Mouse (Mus musculus): ENCODE results near the gene Sfxn1. TPM values are rescaled to one million over a fixed set of nuclear protein-coding genes. Genes with fewer than 3 reads are reported as not detected.

The Sfxn1 gene
- polyA plus RNA-seq, 1 experiment from 2014 or later: 83.4 TPM

- Histone ChIP-seq H3K27me3 (no peaks in the 10 kb centered on the region), H3K4me3 (replicated peaks) (no peak overlapping the region), H3K9ac (no peak overlapping the region), H3K4me1 (peaks cover 7% of the 10 kb centered on the region), H3K36me3 (replicated peaks) (peaks cover 42% of the 10 kb centered on the region), H3K4me2 (no peak overlapping the region), H3K27ac (no peak overlapping the region), H3K9me3 (no peaks in the 10 kb centered on the region)
- WGBS: 94% methylated on average over 15 of the region's 15 CpGs
- no peak for ATAC-seq (ENCODE audit: low FRiP score)
Measured at GRCm38 (mm10) chr13:54101031-54101820, 29.6 kb downstream of the Sfxn1 start.

DNA sequence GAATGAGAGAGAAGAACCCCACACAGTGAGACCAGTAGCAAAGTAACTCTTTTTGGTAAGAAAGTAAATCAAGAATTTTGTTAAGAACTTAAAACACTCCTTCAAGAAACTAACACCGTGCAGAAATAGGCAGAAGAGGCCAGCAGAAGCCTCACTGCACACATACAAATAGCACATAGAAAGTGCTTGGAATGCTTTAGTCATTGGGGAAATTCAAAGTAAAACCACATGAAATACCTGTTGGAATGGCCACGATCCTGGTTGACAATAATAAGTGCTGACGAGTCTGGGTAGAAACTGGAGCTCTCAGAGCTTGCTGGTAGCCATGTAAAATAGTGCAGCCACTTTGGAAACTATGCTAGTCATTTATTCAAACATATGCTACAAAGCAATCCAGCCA, 30.4 kb downstream of the Sfxn1 start:
- ATAC-seq (ENCODE audit: low FRiP score): no peak
- WGBS: 97% methylated on average over 3 of the region's 3 CpGs
- H3K4me3 ChIP-seq (replicated peaks): no peak overlapping the region
- no peaks in the 10 kb centered on the region for H3K27me3 ChIP-seq
- no peak overlapping the region for H3K9ac ChIP-seq
- H3K4me1 ChIP-seq: peaks cover 7% of the 10 kb centered on the region
- H3K36me3 ChIP-seq (replicated peaks): peaks cover 36% of the 10 kb centered on the region
- H3K4me2 ChIP-seq: no peak overlapping the region
- H3K9me3 ChIP-seq: no peaks in the 10 kb centered on the region
- no peak overlapping the region for H3K27ac ChIP-seq

DNA sequence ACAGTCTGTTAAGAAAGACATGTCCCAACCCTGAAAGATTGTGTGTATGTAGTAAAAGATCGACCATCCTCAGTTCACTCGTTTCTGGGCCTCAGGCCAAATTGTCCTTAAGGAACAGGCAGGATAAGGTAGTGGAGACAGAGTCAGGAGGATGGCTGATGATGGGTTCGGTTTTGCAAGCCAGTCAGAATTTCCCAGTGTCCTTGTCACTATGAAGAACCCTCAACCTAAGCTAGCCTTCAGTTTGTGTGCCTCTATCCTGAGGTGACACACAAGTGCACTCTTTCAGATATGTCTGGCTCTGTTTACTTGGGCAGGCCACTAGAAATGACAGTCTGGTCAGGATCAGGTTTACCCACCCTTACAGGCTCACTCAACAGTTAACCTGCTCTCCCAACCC, 31.6 kb downstream of the Sfxn1 start:
- H3K36me3 ChIP-seq (replicated peaks): peaks cover 27% of the 10 kb centered on the region

DNA sequence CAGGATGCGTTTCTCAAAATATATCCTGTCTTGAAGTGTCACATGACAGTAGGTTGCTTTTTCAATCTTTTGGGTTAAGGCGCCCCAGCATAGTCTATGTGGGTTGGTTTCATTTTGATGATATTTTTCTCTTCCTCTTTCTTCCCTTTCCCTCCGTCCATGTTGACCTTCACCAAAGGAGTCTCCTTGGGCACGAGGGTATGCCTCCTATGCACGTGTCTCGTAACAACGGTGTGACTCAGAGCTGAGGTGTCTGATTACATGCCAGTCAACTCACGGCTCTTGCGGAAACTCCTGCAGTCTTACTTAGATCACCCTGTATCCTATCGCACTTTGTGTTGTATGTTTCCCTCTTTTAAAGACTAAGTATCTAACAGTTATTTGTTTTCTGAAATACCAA, 32.2 kb downstream of the Sfxn1 start:
- Histone ChIP-seq H3K4me2 (no peak overlapping the region), H3K36me3 (replicated peaks) (peaks cover 24% of the 10 kb centered on the region), H3K9ac (no peak overlapping the region), H3K27ac (no peak overlapping the region), H3K9me3 (no peaks in the 10 kb centered on the region), H3K4me1 (peaks cover 7% of the 10 kb centered on the region), H3K27me3 (no peaks in the 10 kb centered on the region), H3K4me3 (replicated peaks) (no peak overlapping the region)
- 87% methylated on average over 10 of the region's 10 CpGs for WGBS
- ATAC-seq (ENCODE audit: low FRiP score): no peak

More for the DNA sequence above, 31.6 kb downstream of the Sfxn1 start:
- Histone ChIP-seq H3K4me1 (peaks cover 7% of the 10 kb centered on the region), H3K9me3 (no peaks in the 10 kb centered on the region), H3K27me3 (no peaks in the 10 kb centered on the region), H3K4me3 (replicated peaks) (no peak overlapping the region), H3K27ac (no peak overlapping the region), H3K4me2 (no peak overlapping the region), H3K9ac (no peak overlapping the region)
- WGBS: 93% methylated on average over 3 of the region's 3 CpGs
- no peak for ATAC-seq (ENCODE audit: low FRiP score)

DNA sequence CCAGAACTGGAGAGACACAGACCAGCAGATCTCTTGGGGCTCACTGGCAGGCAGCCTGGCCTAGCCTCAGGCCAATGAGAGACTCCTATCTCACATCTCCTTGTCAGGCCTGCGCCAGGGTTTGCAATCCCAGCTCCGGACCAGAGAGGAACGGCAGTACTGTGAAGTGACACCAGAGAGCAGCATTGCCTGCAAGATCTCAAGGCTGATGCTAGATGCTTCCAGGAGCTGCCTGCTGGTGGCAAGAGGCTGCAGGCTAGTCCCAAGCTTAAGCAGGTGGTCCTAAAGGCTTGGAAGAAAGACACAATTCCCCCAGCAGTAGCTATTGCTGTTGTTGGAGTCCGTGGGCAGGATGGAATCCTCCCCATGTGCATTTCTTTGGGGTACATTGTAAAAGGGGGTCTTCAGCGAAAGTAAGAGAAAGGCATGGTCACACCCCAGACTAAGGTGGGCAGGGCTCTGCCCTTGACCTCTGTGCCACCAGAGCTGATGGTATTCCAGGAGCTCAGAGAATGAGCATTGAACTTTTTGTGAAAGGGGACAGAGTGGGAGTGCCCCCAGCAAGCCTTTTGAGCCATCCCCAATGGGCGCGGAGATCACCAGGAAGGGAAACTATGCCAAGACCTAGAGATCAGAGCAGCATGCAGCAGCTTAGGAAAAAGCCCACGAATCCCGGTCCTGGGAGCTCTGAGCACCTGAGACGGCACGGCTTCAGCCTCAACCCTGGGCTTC, 42.3 kb downstream of the Sfxn1 start:
- 0 out of 2 replicates have a peak, but pooled peaks cover 8% of the 10 kb centered on the region for H3K9me3 ChIP-seq
- peak; percentile 65; the same call in 1 of the 2 replicates for ATAC-seq (ENCODE audit: low FRiP score)
- H3K27ac ChIP-seq: no peak overlapping the region
- no peak overlapping the region for H3K4me2 ChIP-seq
- WGBS: 54% methylated on average over 10 of the region's 11 CpGs
- H3K9ac ChIP-seq: no peak overlapping the region
- no peak overlapping the region for H3K4me3 ChIP-seq (replicated peaks)
- H3K27me3 ChIP-seq: peaks cover 10% of the 10 kb centered on the region; the same call in 1 of the 2 replicates
- peaks cover 6% of the 10 kb centered on the region for H3K4me1 ChIP-seq
- no peaks in the 10 kb centered on the region for H3K36me3 ChIP-seq (replicated peaks)

DNA sequence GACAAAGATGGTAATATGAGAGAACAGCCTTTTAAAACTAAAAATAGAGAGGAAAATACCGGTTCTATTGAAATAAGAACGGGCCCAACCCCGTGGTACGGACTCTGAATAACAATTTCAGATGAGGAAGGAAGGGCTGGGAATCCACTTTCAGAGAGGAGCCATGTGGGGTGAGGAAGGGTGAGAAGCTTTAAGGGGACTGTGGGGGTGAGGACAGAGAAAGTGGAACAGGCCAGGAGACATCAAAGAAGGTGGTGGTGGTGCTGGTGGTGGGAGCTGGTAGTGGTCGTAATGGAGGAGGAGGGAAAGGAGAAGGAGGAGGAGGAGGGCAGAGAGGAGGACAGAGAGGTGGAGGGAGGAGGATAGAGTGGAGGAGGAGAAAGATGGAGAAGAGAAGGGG, 43.3 kb downstream of the Sfxn1 start:
- no peak overlapping the region for H3K4me3 ChIP-seq (replicated peaks)
- WGBS: 75% methylated on average over 5 of the region's 5 CpGs
- no peak for ATAC-seq (ENCODE audit: low FRiP score)

DNA sequence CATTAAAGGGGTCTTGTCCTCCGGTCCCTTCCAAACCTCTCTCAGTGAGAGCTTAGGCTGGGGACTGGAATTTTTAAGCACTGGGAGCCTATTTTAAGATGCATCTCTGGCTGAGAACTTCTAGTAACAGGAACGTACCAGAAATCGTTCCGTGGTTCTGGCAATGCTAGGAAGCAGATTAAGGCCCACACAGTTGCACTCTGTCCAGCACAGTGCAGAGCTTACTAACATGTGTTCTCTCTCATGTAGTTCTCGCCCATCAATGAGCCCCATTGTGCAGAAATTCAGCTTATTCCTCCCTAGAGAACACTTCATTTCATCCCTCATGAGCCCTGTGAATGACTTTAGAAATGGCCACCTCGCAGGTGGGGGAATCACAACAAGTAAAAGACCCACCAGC, 44.1 kb downstream of the Sfxn1 start:
- Histone ChIP-seq H3K4me3 (replicated peaks) (no peak overlapping the region), H3K4me1 (peaks cover 6% of the 10 kb centered on the region), H3K27me3 (peaks cover 10% of the 10 kb centered on the region; the same call in 1 of the 2 replicates), H3K9ac (no peak overlapping the region), H3K27ac (no peak overlapping the region), H3K9me3 (0 out of 2 replicates have a peak, but pooled peaks cover 8% of the 10 kb centered on the region), H3K4me2 (no peak overlapping the region), H3K36me3 (replicated peaks) (no peaks in the 10 kb centered on the region)
- no peak for ATAC-seq (ENCODE audit: low FRiP score)
- 88% methylated on average over 6 of the region's 6 CpGs for WGBS

More for the DNA sequence above, 43.3 kb downstream of the Sfxn1 start:
- no peak overlapping the region for H3K9ac ChIP-seq
- peaks cover 10% of the 10 kb centered on the region; the same call in 1 of the 2 replicates for H3K27me3 ChIP-seq
- H3K4me1 ChIP-seq: peaks cover 6% of the 10 kb centered on the region
- H3K9me3 ChIP-seq: 0 out of 2 replicates have a peak, but pooled peaks cover 8% of the 10 kb centered on the region
- no peak overlapping the region for H3K27ac ChIP-seq
- no peaks in the 10 kb centered on the region for H3K36me3 ChIP-seq (replicated peaks)
- no peak overlapping the region for H3K4me2 ChIP-seq

- H3K27ac ChIP-seq: no peak overlapping the region
- no peak for ATAC-seq (ENCODE audit: low FRiP score)
Measured at GRCm38 (mm10) chr13:54118355-54118754, 46.7 kb downstream of the Sfxn1 start.

DNA sequence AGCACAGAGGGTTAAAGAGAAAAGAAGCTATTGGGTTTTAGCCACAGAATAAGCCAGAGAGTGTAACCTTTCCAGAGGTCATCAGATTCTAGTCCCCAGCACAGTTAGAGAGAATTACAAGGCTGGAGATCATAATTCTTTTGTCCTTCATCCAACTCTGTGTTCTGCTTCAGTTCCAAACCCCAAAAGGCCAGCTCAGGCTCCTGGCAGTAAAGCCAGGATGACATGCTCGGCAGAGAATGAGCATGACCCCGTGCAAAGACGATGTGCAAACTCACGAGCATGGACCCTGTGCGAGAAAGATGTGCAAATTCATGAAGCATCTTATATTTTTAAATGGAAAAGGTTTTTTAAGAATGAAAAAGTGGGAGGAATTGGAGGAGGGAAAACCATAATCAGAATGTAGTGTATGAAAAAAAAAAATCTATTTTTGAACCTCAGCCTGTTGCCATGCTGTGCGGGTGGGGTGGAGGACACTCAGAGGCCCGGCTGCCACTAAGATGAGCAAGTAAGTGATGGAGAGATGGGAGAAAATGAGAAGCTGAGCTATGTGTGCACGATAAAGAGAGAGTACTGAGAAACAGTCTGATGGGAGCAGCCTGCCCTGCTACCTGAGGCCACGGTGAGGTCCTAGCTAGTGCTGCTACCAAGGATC, 66.2 kb downstream of the Sfxn1 start:
- no peak overlapping the region for H3K4me2 ChIP-seq
- WGBS: 80% methylated on average over 9 of the region's 9 CpGs

More at GRCm38 (mm10) chr13:54118355-54118754, 46.7 kb downstream of the Sfxn1 start:
- Histone ChIP-seq H3K4me2 (no peak overlapping the region), H3K27me3 (peaks cover 10% of the 10 kb centered on the region; the same call in 1 of the 2 replicates), H3K4me3 (replicated peaks) (no peak overlapping the region), H3K9me3 (0 out of 2 replicates have a peak, but pooled peaks cover 8% of the 10 kb centered on the region), H3K36me3 (replicated peaks) (no peaks in the 10 kb centered on the region), H3K4me1 (peaks cover 6% of the 10 kb centered on the region), H3K9ac (no peak overlapping the region)
- WGBS: 15% methylated on average over 5 of the region's 5 CpGs

GRCm38 (mm10) chr13:54143788-54144187, 72.1 kb downstream of the Sfxn1 start:
- 0 out of 2 replicates have a peak, but pooled peaks cover 3% of the 10 kb centered on the region for H3K9me3 ChIP-seq
- H3K27ac ChIP-seq: peak overlapping the region; percentile 36; the same call in 1 of the 2 replicates
- ATAC-seq (ENCODE audit: low FRiP score): no peak
- 38% methylated on average over 5 of the region's 5 CpGs for WGBS
- H3K36me3 ChIP-seq (replicated peaks): no peaks in the 10 kb centered on the region
- H3K4me1 ChIP-seq: peaks cover 14% of the 10 kb centered on the region
- no peak overlapping the region for H3K4me2 ChIP-seq
- no peaks in the 10 kb centered on the region for H3K27me3 ChIP-seq
- H3K9ac ChIP-seq: no peak overlapping the region
- no peak overlapping the region for H3K4me3 ChIP-seq (replicated peaks)

More for the DNA sequence above, 66.2 kb downstream of the Sfxn1 start:
- Histone ChIP-seq H3K27ac (no peak overlapping the region), H3K36me3 (replicated peaks) (no peaks in the 10 kb centered on the region), H3K4me3 (replicated peaks) (no peak overlapping the region), H3K4me1 (no peaks in the 10 kb centered on the region), H3K27me3 (no peaks in the 10 kb centered on the region), H3K9me3 (0 out of 2 replicates have a peak, but pooled peaks cover under 1% of the 10 kb centered on the region), H3K9ac (no peak overlapping the region)
- no peak for ATAC-seq (ENCODE audit: low FRiP score)

DNA sequence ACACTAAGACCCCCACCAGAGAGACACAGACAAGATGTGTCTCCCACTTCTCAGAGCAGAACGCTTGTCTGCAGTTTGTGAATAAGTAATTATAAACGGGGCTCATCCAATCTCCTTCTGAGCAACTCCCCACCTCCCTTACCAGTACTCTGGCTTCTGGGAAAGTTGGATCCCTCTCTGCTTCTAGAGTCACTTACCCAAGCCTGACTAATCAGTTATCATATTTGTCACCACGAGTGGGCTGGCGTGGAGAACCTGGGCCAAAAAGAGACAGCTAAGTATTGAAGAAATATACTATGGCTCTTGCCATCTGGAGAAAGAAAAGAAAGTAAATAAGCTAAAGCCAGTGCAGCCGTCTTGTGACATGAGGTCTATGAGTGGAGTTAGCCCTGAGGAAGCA, 73.0 kb downstream of the Sfxn1 start:
- H3K36me3 ChIP-seq (replicated peaks): no peaks in the 10 kb centered on the region
- no peak for ATAC-seq (ENCODE audit: low FRiP score)
- no peak overlapping the region for H3K4me2 ChIP-seq
- H3K27me3 ChIP-seq: no peaks in the 10 kb centered on the region
- no peak overlapping the region for H3K9ac ChIP-seq
- no peak overlapping the region for H3K4me3 ChIP-seq (replicated peaks)
- 83% methylated on average over 5 of the region's 5 CpGs for WGBS
- 0 out of 2 replicates have a peak, but pooled peaks cover 3% of the 10 kb centered on the region for H3K9me3 ChIP-seq
- no peak overlapping the region for H3K27ac ChIP-seq
- peaks cover 14% of the 10 kb centered on the region for H3K4me1 ChIP-seq

DNA sequence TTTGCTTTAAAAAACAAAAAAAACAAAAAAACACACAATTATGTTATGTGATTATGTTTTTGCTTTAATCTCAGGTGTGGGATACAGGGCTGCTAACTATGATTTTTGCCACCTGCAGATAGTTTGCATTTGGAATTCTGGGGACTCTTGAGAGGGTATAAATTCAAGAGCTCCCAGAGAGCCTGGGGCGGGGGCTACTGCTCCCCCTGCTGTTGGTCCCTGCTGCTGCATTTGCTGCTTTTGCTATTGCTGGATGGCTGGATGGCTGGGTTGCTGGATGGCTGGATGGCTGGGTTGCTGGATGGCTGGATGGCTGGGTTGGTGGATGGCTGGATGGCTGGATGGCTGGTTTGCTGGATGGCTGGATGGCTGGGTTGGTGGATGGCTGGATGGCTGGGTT, 75.7 kb downstream of the Sfxn1 start:
- Histone ChIP-seq H3K9me3 (0 out of 2 replicates have a peak, but pooled peaks cover 3% of the 10 kb centered on the region), H3K27me3 (no peaks in the 10 kb centered on the region), H3K27ac (no peak overlapping the region), H3K4me1 (peaks cover 14% of the 10 kb centered on the region), H3K4me3 (replicated peaks) (no peak overlapping the region), H3K36me3 (replicated peaks) (no peaks in the 10 kb centered on the region), H3K9ac (no peak overlapping the region), H3K4me2 (no peak overlapping the region)
- ATAC-seq (ENCODE audit: low FRiP score): no peak
- WGBS: 83% methylated on average over 1 of the region's 1 CpGs

Measured in forebrain, embryonic 12.5 days (tissue).